Mouse (Mus musculus) CH12.LX (cell line): ENCODE data around the gene Kif26a. TPM values are rescaled to one million over a fixed set of nuclear protein-coding genes. Genes with fewer than 3 reads are reported as not detected.

Experiments used
- DNase-seq: peaks from one replicate; pipeline ENCODE4 v3.0.0-alpha.2; 2013; ENCODE audit errors: extremely low read depth
- H3K27ac ChIP-seq: 2 replicates; pipeline ENCODE4 v1.5.1; 2012; ENCODE audit warnings: low read depth, mild to moderate bottlenecking, control low read depth, moderate library complexity; ENCODE audit not compliant: insufficient read depth
- H3K27me3 ChIP-seq: replicated peaks from 2 replicates; pipeline ENCODE3; 2012; ENCODE audit warnings: inconsistent platforms
- H3K36me3 ChIP-seq, 2 experiments: replicated peaks in 1 of 2; 2 replicates each; pipeline versions ENCODE3 to v1.6.1; 2012; ENCODE audit warnings: inconsistent platforms in 1 of 2, low read length in 1 of 2, mild to moderate bottlenecking in 1 of 2, mixed read lengths in 1 of 2, moderate library complexity in 1 of 2; ENCODE audit not compliant: control insufficient read depth in 1 of 2, insufficient read depth in 1 of 2
- H3K4me1 ChIP-seq, 2 experiments: 2 replicates each; pipeline ENCODE4 v1.6.1; 2012; ENCODE audit warnings: inconsistent platforms in 1 of 2, moderate library complexity in 1 of 2; ENCODE audit not compliant: insufficient read depth in 2 of 2, control insufficient read depth in 1 of 2
- H3K4me2 ChIP-seq: 2 replicates; pipeline ENCODE4 v1.6.1; 2012; ENCODE audit warnings: low read depth, mild to moderate bottlenecking, control low read depth; ENCODE audit not compliant: poor library complexity, insufficient read depth, severe bottlenecking
- H3K4me3 ChIP-seq, 3 experiments: fragments of 150-350 bp in 1 of 3; sonication (generic) in 1 of 3; replicated peaks in 1 of 3; 2 replicates each; pipeline versions ENCODE3 to v1.5.1; 2011 to 2012; ENCODE audit warnings: low read depth in 2 of 3, low read length in 2 of 3, mild to moderate bottlenecking in 2 of 3, moderate library complexity in 2 of 3, control low read depth in 1 of 3, improper control_type of control experiment in 1 of 3, inconsistent platforms in 1 of 3, mixed read lengths in 1 of 3; ENCODE audit not compliant: poor library complexity in 1 of 3
- H3K79me2 ChIP-seq: replicated peaks from 2 replicates; pipeline ENCODE4 v1.6.1; 2012; ENCODE audit warnings: mild to moderate bottlenecking, moderate library complexity; ENCODE audit not compliant: control insufficient read depth, poor library complexity, insufficient read depth, severe bottlenecking; ENCODE audit errors: extremely low read depth
- H3K9ac ChIP-seq: 2 replicates; pipeline ENCODE4 v1.6.1; 2012; ENCODE audit warnings: low read depth, mild to moderate bottlenecking, control low read depth, moderate library complexity; ENCODE audit not compliant: insufficient read depth
- H3K9me3 ChIP-seq: replicated peaks from 2 replicates; pipeline ENCODE3; 2012; ENCODE audit warnings: low read length, inconsistent platforms, mixed read lengths
- BHLHE40 ChIP-seq: IDR thresholded peaks from 2 replicates; pipeline ENCODE4 v1.6.1; 2011; ENCODE audit warnings: mild to moderate bottlenecking, low read depth, low read length, improper control_type of control experiment
- CHD1 ChIP-seq: IDR thresholded peaks from 2 replicates; pipeline ENCODE4 v1.6.1; 2012; ENCODE audit warnings: low read depth, low read length, improper control_type of control experiment, inconsistent platforms
- CTCF ChIP-seq, 2 experiments: IDR thresholded peaks in 1 of 2; conservative IDR thresholded peaks in 1 of 2; 2 replicates each; pipeline ENCODE4 v1.5.1; 2011 to 2012; ENCODE audit warnings: low read depth in 2 of 2, low read length in 2 of 2, improper control_type of control experiment in 1 of 2, inconsistent platforms in 1 of 2, mild to moderate bottlenecking in 1 of 2, moderate library complexity in 1 of 2
- E2F4 ChIP-seq: IDR thresholded peaks from 2 replicates; pipeline ENCODE4 v1.6.1; 2011; ENCODE audit warnings: low read depth, low read length, improper control_type of control experiment; ENCODE audit not compliant: insufficient replicate concordance
- ELF1 ChIP-seq: IDR thresholded peaks from 2 replicates; pipeline ENCODE4 v1.6.1; 2014; ENCODE audit warnings: low read depth, mild to moderate bottlenecking, inconsistent platforms, low read length, improper control_type of control experiment
- EP300 ChIP-seq: IDR thresholded peaks from 2 replicates; pipeline ENCODE4 v1.6.1; 2011; ENCODE audit warnings: low read length, improper control_type of control experiment
- ETS1 ChIP-seq: conservative IDR thresholded peaks from 2 replicates; pipeline ENCODE4 v1.6.1; 2012; ENCODE audit warnings: low read depth, mild to moderate bottlenecking, inconsistent platforms, low read length, improper control_type of control experiment, moderate library complexity
- GABPA ChIP-seq: IDR thresholded peaks from 2 replicates; pipeline ENCODE4 v1.6.1; 2012; ENCODE audit warnings: low read depth, low read length, improper control_type of control experiment, inconsistent platforms; ENCODE audit not compliant: insufficient replicate concordance
- HCFC1 ChIP-seq: IDR thresholded peaks from 2 replicates; pipeline ENCODE4 v1.6.1; 2012; ENCODE audit warnings: low read depth, mild to moderate bottlenecking, inconsistent platforms, low read length, improper control_type of control experiment
- IRF4 ChIP-seq: IDR thresholded peaks from 2 replicates; pipeline ENCODE4 v1.6.1; 2014; ENCODE audit warnings: low read depth, mild to moderate bottlenecking, inconsistent platforms, low read length, improper control_type of control experiment
- KAT2A ChIP-seq: IDR thresholded peaks from 2 replicates; pipeline ENCODE4 v1.6.1; 2012; ENCODE audit warnings: low read length, improper control_type of control experiment, inconsistent platforms; ENCODE audit not compliant: insufficient replicate concordance
- MAFK ChIP-seq: IDR thresholded peaks from 2 replicates; pipeline ENCODE4 v1.6.1; 2011; ENCODE audit warnings: low read length, improper control_type of control experiment; ENCODE audit not compliant: insufficient replicate concordance
- MAX ChIP-seq: IDR thresholded peaks from 2 replicates; pipeline ENCODE4 v1.6.1; 2011; ENCODE audit warnings: low read length, improper control_type of control experiment
- MAZ ChIP-seq: IDR thresholded peaks from 2 replicates; pipeline ENCODE4 v1.6.1; 2012; ENCODE audit warnings: low read depth, mild to moderate bottlenecking, inconsistent platforms, low read length, improper control_type of control experiment, moderate library complexity
- MXI1 ChIP-seq: IDR thresholded peaks from 2 replicates; pipeline ENCODE4 v1.6.1; 2011; ENCODE audit warnings: mild to moderate bottlenecking, low read depth, low read length, improper control_type of control experiment
- MYC ChIP-seq: IDR thresholded peaks from 2 replicates; pipeline ENCODE4 v1.6.1; 2011; ENCODE audit warnings: low read depth, mild to moderate bottlenecking, improper control_type of control experiment, low read length
- NELFE ChIP-seq: IDR thresholded peaks from 2 replicates; pipeline ENCODE4 v1.6.1; 2011; ENCODE audit warnings: low read depth, low read length, improper control_type of control experiment
- NRF1 ChIP-seq: IDR thresholded peaks from 2 replicates; pipeline ENCODE4 v1.6.1; 2014; ENCODE audit warnings: low read depth, mild to moderate bottlenecking, inconsistent platforms, low read length, improper control_type of control experiment, moderate library complexity
- POLR2A ChIP-seq: IDR thresholded peaks from 2 replicates; pipeline ENCODE4 v1.6.1; 2011; ENCODE audit warnings: low read depth, mild to moderate bottlenecking, improper control_type of control experiment, low read length
- RAD21 ChIP-seq: IDR thresholded peaks from 2 replicates; pipeline ENCODE4 v1.6.1; 2011; ENCODE audit warnings: low read depth, mild to moderate bottlenecking, low read length, improper control_type of control experiment, moderate library complexity
- SIN3A ChIP-seq: IDR thresholded peaks from 2 replicates; pipeline ENCODE4 v1.6.1; 2012; ENCODE audit warnings: low read length, improper control_type of control experiment, inconsistent platforms
- SMC3 ChIP-seq: IDR thresholded peaks from 2 replicates; pipeline ENCODE4 v1.6.1; 2011; ENCODE audit warnings: low read depth, low read length, improper control_type of control experiment
- USF1 ChIP-seq: IDR thresholded peaks from 2 replicates; pipeline ENCODE4 v1.6.1; 2014; ENCODE audit warnings: low read depth, mild to moderate bottlenecking, inconsistent platforms, low read length, improper control_type of control experiment
- ZC3H11A ChIP-seq: IDR thresholded peaks from 2 replicates; pipeline ENCODE4 v1.6.1; 2012; ENCODE audit warnings: low read depth, mild to moderate bottlenecking, inconsistent platforms, low read length, improper control_type of control experiment
- ZMIZ1 ChIP-seq: IDR thresholded peaks from 2 replicates; pipeline ENCODE4 v1.6.1; 2012; ENCODE audit warnings: low read depth, mild to moderate bottlenecking, inconsistent platforms, low read length, improper control_type of control experiment
- dilution Hi-C: fragments of 300-500 bp; cut with MboI; formaldehyde crosslinking; loops from 2 replicates; pipeline ENCODE4 v1.14.3; 2020; ENCODE audit warnings: low sequenced_read_pairs; ENCODE audit not compliant: extremely low pct_unique_long_range_greater_than_20kb, extremely low pct_ligation_motif_present
- in situ Hi-C: fragments of 300-500 bp; cut with MboI; formaldehyde crosslinking; loops from 3 replicates; pipeline ENCODE4 v1.14.3; 2019; ENCODE audit warnings: low sequenced_read_pairs, low pct_ligation_motif_present, low pct_unique_long_range_greater_than_20kb, mixed read lengths
- polyA plus RNA-seq: library from polyadenylated mRNA; unstranded; fragments of >175 nt; gene quantifications from 2 replicates; pipeline ENCODE4 v1.2.1, GENCODE M21; 2012; ENCODE audit warnings: low read depth; ENCODE audit not compliant: insufficient read length
- total RNA-seq, 2 experiments: library from RNA; depleted of rRNA; stranded (reverse); fragments of 300-350 nt in 1 of 2; fragments of >200 nt in 1 of 2; gene quantifications; 2 replicates each; pipeline ENCODE4 v1.2.3; 2012 to 2014

The Kif26a gene
- total and polyA plus RNA-seq, 3 experiments: not detected

- no peak for DNase-seq
- in situ Hi-C loops: no loop called here
- dilution Hi-C loops: no loop called here
- TF ChIP-seq ZC3H11A: no peak
- no peak for TF ChIP-seq BHLHE40
- TF ChIP-seq MAZ: no peak
- no peak for TF ChIP-seq MYC
- no peak for TF ChIP-seq ETS1
- TF ChIP-seq KAT2A: no peak
- no peak for TF ChIP-seq MXI1
- no peak for TF ChIP-seq ELF1
- no peak for TF ChIP-seq NRF1
- TF ChIP-seq POLR2A: no peak
- TF ChIP-seq GABPA: no peak
- no peak for TF ChIP-seq E2F4
- TF ChIP-seq SMC3: no peak
- TF ChIP-seq USF1: no peak
- TF ChIP-seq NELFE: no peak
- TF ChIP-seq RAD21: no peak
- no peak for TF ChIP-seq ZMIZ1
- TF ChIP-seq MAX: no peak
- Histone ChIP-seq H3K27ac (no peak overlapping the region), H3K79me2 (no peaks in the 10 kb centered on the region), H3K4me2 (no peak overlapping the region), H3K4me1 (no peaks in the 10 kb centered on the region), H3K9ac (no peak overlapping the region), H3K9me3 (no peaks in the 10 kb centered on the region), H3K27me3 (peaks cover 87% of the 10 kb centered on the region), H3K4me3 (no peak overlapping the region), H3K36me3 (no peaks in the 10 kb centered on the region)
These were observed 69.5 kb downstream of the Kif26a start for GRCm38 (mm10) chr12:112215545-112215944.

- in situ Hi-C loops (no loop called here), dilution Hi-C loops (no loop called here)
- no peaks in the 10 kb centered on the region for H3K9me3 ChIP-seq
- no peak overlapping the region for H3K4me3 ChIP-seq
- H3K36me3 ChIP-seq: no peaks in the 10 kb centered on the region
- H3K27me3 ChIP-seq: peaks cover 91% of the 10 kb centered on the region
- H3K79me2 ChIP-seq: no peaks in the 10 kb centered on the region
- no peak for DNase-seq
- no peaks in the 10 kb centered on the region for H3K4me1 ChIP-seq
- no peak overlapping the region for H3K27ac ChIP-seq
- no peak for TF ChIP-seq IRF4
- TF ChIP-seq CTCF (conservative IDR thresholded peaks at IDR 0.05 in 1 of 2, IDR thresholded peaks at IDR 0.05 in 1 of 2; ENCODE audit: low read depth in 2 of 2, low read length in 2 of 2): no peak
- TF ChIP-seq NELFE: no peak
- no peak for TF ChIP-seq MAX
- TF ChIP-seq SIN3A: no peak
- no peak for TF ChIP-seq MAFK
- no peak for TF ChIP-seq NRF1
- no peak for TF ChIP-seq ETS1
- no peak for TF ChIP-seq HCFC1
- no peak for TF ChIP-seq ZMIZ1
- no peak for TF ChIP-seq MYC
- TF ChIP-seq EP300: no peak
- TF ChIP-seq CHD1: no peak
- no peak for TF ChIP-seq ELF1
- H3K9ac ChIP-seq: no peak overlapping the region
- no peak overlapping the region for H3K4me2 ChIP-seq
These were observed 71.0 kb downstream of the Kif26a start for GRCm38 (mm10) chr12:112217021-112217420.
